Mouse (Mus musculus) hindbrain, embryonic 12.5 days (tissue): ENCODE data around the gene Abi3. TPM values are rescaled to one million over a fixed set of nuclear protein-coding genes. Genes with fewer than 3 reads are reported as not detected.

ENCODE experiments used
- ATAC-seq: fragments of 200-750 bp; cut with Nextera tagmentation; 2 replicates; pipeline ENCODE4 v1.8.0; 2017; ENCODE audit warnings: moderate TSS enrichment; ENCODE audit not compliant: low FRiP score
- H3K27ac ChIP-seq: fragments of 300-500 bp; sonication (generic); 2 replicates; pipeline ENCODE4 v1.5.1; 2016; ENCODE audit warnings: mild to moderate bottlenecking
- H3K27me3 ChIP-seq: fragments of 300-500 bp; sonication (generic); 2 replicates; pipeline ENCODE4 v1.6.1; 2016; ENCODE audit warnings: mild to moderate bottlenecking
- H3K36me3 ChIP-seq: fragments of 300-500 bp; sonication (generic); 2 replicates; pipeline ENCODE4 v1.6.1; 2016; ENCODE audit warnings: mild to moderate bottlenecking
- H3K4me1 ChIP-seq: fragments of 300-500 bp; sonication (generic); 2 replicates; pipeline ENCODE4 v1.6.1; 2016
- H3K4me2 ChIP-seq: fragments of 300-500 bp; sonication (generic); replicated peaks from 2 replicates; pipeline ENCODE4 v1.6.1; 2016; ENCODE audit warnings: mild to moderate bottlenecking
- H3K4me3 ChIP-seq: fragments of 300-500 bp; sonication (generic); 2 replicates; pipeline ENCODE4 v1.5.1; 2016; ENCODE audit warnings: mild to moderate bottlenecking
- H3K9ac ChIP-seq: fragments of 300-500 bp; sonication (generic); 2 replicates; pipeline ENCODE4 v1.6.1; 2016; ENCODE audit warnings: mild to moderate bottlenecking, moderate library complexity
- H3K9me3 ChIP-seq: fragments of 300-500 bp; sonication (generic); replicated peaks from 2 replicates; pipeline ENCODE4 v1.6.1; 2016; ENCODE audit warnings: mild to moderate bottlenecking
- WGBS: fragments of 180-500 bp; shearing (Covaris S2); methylation state at CpG from one replicate; pipeline ENCODE4 v1.1.7; 2016; 5-methylcytosine and 5-hydroxymethylcytosine counted together
- polyA plus RNA-seq: library from polyadenylated mRNA; unstranded; fragments of >200 nt; fragmentation: Nextera tagmentation; extraction: Ambion mirVana; gene quantifications from 2 replicates; pipeline ENCODE4 v1.2.1, GENCODE M21; 2016

Gene Abi3
- polyA plus RNA-seq, 1 experiment from 2014 or later: 3.7 TPM

DNA sequence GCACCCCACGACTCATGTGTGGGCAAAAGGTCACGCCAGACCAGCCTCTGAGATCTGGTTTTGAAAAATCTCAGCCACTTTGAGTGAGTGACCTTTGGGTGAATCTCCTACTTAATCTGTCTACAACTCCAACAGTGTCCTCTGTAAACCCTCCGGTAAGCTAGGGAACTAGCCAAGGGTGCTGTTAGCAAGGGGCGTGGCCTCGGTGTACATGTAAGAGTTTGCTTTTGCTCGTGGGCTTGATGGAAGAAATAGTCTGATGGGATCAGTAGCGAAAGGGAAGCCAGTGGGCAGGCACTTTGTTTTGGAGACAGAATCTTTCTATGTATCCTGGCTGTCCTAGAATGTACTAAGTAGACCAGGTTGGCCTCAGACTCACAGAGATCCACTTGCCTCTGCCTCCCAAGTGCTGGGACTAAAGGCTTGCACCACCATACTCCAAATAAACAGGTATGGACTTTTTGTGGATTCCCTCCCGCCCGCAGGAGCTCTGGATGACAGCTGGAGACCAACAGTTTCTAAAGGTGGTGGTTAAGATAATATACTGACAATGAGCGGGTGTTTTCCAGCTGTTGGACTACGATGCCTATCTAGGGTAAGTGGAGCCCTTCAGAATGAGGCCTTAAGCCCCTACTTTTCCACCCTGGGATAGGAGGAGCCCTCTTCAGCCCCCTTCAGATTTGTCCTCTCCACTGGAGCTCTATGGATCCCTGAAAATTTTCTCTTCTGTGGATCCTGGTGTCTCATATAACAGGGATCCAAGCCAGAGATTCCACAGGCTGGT, 13.9 kb downstream of the Abi3 start:
- Histone ChIP-seq H3K27ac (no peak overlapping the region), H3K36me3 (no peaks in the 10 kb centered on the region), H3K9ac (no peak overlapping the region), H3K4me3 (no peak overlapping the region), H3K27me3 (peaks cover 90% of the 10 kb centered on the region), H3K4me1 (peaks cover 26% of the 10 kb centered on the region), H3K9me3 (no peaks in the 10 kb centered on the region), H3K4me2 (no peak overlapping the region)
- ATAC-seq: no peak
- 75% methylated on average over 11 of the region's 11 CpGs for WGBS

DNA sequence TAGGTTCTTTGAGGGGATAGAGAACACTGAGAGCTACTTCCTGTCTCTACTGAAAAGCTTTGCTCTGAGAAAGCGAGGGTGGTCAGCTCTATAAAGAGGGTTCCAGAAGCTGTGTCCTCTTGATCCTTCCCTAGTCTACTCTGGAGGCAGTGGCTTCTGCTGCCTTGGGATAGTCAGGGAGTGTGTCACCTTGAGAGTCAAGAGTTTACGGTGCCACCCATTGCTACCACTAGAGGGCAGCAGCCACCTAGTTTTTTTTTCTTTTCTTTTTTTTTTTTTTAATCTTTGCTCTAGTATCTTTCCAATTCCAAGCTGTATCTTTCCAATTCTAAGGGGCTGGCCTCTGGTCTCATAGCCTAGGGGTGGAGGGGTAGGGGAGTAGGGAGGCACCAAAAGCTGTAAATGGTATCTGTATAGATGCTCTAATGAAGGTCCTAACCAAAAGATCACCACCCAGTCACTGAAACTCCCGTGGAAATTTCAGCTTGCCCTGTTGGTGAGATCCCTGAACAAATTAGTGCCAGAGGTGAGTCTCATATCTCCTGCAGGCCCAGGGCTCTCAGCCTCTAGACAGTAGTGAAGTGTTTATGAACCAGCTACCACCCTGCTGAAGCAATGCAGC, 14.7 kb downstream of the Abi3 start:
- ATAC-seq: no peak
- Histone ChIP-seq H3K4me3 (no peak overlapping the region), H3K4me2 (no peak overlapping the region), H3K27ac (no peak overlapping the region), H3K36me3 (no peaks in the 10 kb centered on the region), H3K9me3 (no peaks in the 10 kb centered on the region), H3K27me3 (peaks cover 88% of the 10 kb centered on the region), H3K9ac (no peak overlapping the region), H3K4me1 (peaks cover 26% of the 10 kb centered on the region)
- 19% methylated on average over 3 of the region's 3 CpGs for WGBS

DNA sequence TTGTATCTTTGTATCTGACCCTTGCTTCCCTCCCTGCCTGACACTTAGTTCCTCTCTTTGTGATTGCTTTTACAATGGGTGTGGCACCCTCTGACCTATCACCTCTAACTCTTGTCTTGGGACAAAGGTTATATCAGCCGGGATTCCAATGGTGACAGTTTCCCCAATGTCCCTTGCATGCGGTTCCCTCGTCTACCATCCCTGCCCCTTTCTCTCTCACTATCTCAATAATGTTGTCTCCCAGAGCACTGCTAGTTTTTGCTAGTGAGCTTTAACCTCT, 15.2 kb downstream of the Abi3 start:
- H3K4me3 ChIP-seq: no peak overlapping the region
- no peaks in the 10 kb centered on the region for H3K9me3 ChIP-seq
- H3K36me3 ChIP-seq: no peaks in the 10 kb centered on the region
- no peak overlapping the region for H3K9ac ChIP-seq
- no peak overlapping the region for H3K4me2 ChIP-seq
- no peak overlapping the region for H3K27ac ChIP-seq
- no peak for ATAC-seq
- peaks cover 84% of the 10 kb centered on the region for H3K27me3 ChIP-seq
- WGBS: 18% methylated on average over 3 of the region's 3 CpGs
- peaks cover 23% of the 10 kb centered on the region for H3K4me1 ChIP-seq

DNA sequence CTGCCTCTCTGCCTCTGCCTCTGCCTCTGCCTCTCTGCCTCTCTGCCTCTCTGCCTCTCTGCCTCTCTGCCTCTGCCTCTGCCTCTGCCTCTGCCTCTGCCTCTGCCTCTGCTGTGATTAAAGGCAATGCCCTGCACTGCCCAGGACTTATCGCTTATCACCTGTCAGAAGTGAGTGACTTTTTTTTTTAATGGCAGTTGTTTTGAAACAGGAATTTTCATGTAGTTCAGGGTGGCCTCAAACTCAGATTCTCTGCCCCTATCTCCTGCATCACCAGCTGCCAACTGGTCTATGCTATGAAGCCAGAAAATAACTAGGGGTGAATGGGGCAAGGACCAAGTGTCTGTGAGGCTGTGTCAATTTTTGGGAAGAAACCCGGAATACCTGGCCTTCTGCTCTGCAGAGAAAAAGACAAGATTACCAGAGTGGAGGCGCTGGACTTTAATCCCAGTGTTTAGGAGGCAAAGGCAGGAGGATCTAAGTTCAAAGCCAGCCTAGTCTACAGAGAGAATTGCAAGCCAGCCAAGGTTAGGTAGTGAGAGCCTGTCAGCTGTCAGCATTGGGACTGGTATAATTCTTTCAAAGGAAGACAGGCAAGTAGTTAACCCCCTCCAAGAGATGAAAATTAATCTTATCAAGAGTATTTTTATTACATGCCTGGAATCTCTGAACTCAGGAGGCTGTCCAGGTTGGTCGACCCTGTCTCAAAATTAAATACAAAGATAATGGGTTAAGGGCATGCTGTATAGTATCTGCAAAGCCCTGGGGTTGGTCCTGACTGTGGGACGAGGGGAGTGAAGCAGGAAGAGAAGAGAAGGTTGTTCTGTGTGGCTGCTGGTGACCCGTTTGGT, 15.7 kb downstream of the Abi3 start:
- Histone ChIP-seq H3K27ac (no peak overlapping the region), H3K9ac (no peak overlapping the region), H3K36me3 (no peaks in the 10 kb centered on the region), H3K27me3 (peaks cover 84% of the 10 kb centered on the region), H3K9me3 (no peaks in the 10 kb centered on the region), H3K4me2 (no peak overlapping the region), H3K4me1 (peaks cover 19% of the 10 kb centered on the region), H3K4me3 (no peak overlapping the region)
- 59% methylated on average over 6 of the region's 6 CpGs for WGBS
- no peak for ATAC-seq

DNA sequence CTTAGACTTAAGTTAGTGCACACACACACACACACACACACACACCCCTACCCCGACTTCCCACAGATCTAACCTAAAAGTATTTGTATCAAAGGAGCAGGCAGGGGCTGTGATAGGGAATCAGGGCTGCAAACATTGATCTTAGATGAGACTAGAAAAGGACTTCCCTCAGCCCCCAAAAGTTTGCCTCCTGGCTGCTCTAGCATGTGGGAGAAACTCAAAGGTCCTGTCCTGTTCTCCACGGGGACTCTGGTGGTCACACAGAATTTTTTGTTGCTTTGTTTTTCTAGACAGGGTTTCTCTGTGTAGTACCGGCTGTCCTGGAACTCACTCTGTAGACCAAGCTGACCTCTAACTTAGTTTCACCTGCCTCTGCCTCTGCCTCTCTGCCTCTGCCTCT, 16.7 kb downstream of the Abi3 start:
- Histone ChIP-seq H3K27me3 (peaks cover 75% of the 10 kb centered on the region), H3K4me3 (no peak overlapping the region), H3K36me3 (no peaks in the 10 kb centered on the region), H3K4me1 (peaks cover 10% of the 10 kb centered on the region), H3K4me2 (0 out of 2 replicates have a peak overlapping the region, but pooled peaks have one; percentile 88), H3K9me3 (no peaks in the 10 kb centered on the region), H3K9ac (no peak overlapping the region), H3K27ac (no peak overlapping the region)
- no peak for ATAC-seq
- WGBS: 56% methylated on average over 3 of the region's 3 CpGs

DNA sequence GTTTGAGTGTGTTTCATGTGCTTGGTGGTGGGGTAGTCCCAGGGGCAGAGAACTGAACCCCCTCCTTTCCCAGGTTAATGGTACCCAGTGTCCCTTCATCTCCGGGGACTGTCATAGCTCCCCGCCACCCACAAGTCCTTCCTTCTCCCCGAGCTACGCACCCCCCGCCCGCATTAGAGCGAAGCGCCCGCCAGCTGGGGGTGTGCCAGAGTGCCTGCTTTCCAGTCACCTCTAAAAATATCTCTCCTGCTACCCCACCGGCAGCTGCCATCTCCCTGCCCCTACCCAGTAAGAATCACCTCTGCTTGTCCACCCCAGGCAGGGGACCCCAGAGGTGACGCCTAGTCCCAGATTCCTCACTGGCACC, 17.4 kb downstream of the Abi3 start:
- Histone ChIP-seq H3K4me2 (peak overlapping the region; percentile 88), H3K4me1 (peaks cover 5% of the 10 kb centered on the region), H3K9ac (peak overlapping the region; percentile 75), H3K36me3 (no peaks in the 10 kb centered on the region), H3K27ac (no peak overlapping the region), H3K4me3 (peak overlapping the region; percentile 72), H3K27me3 (peaks cover 67% of the 10 kb centered on the region), H3K9me3 (no peaks in the 10 kb centered on the region)
- WGBS: 6% methylated on average over 10 of the region's 11 CpGs
- peak; percentile 50; the same call in 1 of the 2 replicates for ATAC-seq

DNA sequence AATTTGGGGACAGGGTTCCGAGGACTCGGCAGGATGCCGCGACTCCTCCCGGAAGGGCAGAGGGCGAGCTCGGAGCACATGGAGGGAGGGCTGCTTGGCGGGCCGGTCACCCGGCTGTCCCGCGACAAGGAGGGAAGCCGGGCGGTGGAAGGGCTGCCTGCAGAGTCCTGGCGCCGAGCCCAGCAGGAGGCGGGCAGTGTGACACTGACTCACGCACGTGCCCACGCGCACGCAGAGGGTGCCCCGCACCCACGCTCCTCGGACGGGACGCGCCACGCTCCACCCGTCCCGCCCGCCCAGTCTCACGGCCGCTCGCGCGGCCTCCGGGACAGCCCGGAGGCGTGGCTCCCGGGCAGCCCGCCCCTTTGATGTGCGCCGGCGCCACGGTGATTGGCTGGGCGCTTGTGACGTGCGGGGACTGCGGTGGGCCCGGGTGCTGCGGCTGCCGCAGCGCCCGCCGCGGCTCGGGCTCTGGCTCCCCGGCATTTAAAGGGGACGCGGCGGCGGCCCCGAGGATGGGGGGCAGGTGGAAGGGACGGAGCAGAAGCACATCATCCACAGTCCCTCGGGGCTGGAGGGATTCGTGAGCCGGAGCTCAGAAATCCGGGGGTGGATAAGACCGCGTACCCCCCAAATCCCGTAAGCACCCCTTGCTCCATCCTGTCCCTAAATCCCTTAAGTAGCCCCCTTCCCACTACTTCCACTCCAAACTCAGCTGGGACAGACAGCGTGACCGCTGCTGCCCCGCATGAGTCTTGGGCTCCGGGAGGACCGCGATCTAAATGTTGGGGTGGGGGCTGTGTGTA, 18.0 kb downstream of the Abi3 start, which contains the start of gene Phospho1:
TSS of gene Phospho1 (plus strand) at position 429 of the 806 bp plus-strand sequence.
- Histone ChIP-seq H3K4me1 (peaks cover 5% of the 10 kb centered on the region), H3K4me2 (peak within 1 kb of the TSS; percentile 88), H3K9me3 (no peaks in the 10 kb centered on the region), H3K36me3 (no peaks in the 10 kb centered on the region), H3K4me3 (peak within 1 kb of the TSS; percentile 72), H3K27me3 (peaks cover 61% of the 10 kb centered on the region), H3K27ac (no peak within 1 kb of the TSS), H3K9ac (peak within 1 kb of the TSS; percentile 75)
- peak; percentile 96 for ATAC-seq
- under 1% methylated on average over 75 of the region's 78 CpGs for WGBS

DNA sequence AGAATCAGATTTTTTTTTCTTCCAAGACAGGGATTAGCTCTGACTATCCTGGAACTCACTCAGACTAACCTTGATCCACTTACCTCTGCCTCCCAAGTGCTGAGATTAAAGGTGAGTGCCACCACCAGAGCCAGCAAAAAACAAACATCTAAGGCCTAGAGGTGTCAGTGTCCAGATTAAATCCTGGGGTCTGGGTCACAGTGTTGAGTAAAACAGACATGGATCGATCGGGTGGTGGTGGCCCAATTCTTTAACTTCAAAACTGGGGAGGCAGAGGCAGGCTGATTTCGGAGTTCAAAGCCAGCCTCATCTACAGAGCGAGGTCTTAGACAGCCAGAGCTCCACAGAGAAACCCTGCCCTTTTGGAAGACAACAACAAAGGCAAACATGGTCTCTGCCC, 19.8 kb downstream of the Abi3 start:
- no peak overlapping the region for H3K4me3 ChIP-seq
- no peak overlapping the region for H3K27ac ChIP-seq
- ATAC-seq: no peak
- 88% methylated on average over 4 of the region's 4 CpGs for WGBS
- H3K36me3 ChIP-seq: no peaks in the 10 kb centered on the region
- no peak overlapping the region for H3K9ac ChIP-seq
- H3K27me3 ChIP-seq: peaks cover 45% of the 10 kb centered on the region
- no peak overlapping the region for H3K4me2 ChIP-seq
- peaks cover 5% of the 10 kb centered on the region for H3K4me1 ChIP-seq
- H3K9me3 ChIP-seq: no peaks in the 10 kb centered on the region

DNA sequence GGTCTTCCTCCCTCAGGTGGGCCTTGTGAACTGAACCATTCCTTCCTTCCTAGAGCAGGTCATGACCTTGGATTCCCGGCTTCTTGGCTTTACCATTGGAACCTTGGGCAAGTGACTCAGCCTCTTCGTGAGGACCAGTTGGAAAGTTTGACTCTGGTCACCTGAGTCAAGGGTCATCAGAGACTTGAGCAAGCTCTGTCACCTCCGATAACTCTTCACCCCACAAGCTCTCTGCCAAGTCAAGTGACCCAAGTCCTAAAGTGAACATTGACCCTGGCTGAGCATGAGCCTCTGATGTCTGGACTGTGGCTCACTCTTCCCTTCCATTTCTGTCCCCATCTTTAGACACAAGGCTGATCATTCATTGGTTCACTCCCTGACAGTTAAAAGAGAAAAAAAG, 20.8 kb downstream of the Abi3 start:
- WGBS: 90% methylated on average over 3 of the region's 3 CpGs
- Histone ChIP-seq H3K27ac (no peak overlapping the region), H3K4me2 (no peak overlapping the region), H3K36me3 (no peaks in the 10 kb centered on the region), H3K27me3 (peaks cover 36% of the 10 kb centered on the region), H3K4me3 (no peak overlapping the region), H3K9me3 (no peaks in the 10 kb centered on the region), H3K4me1 (peaks cover 5% of the 10 kb centered on the region), H3K9ac (no peak overlapping the region)
- no peak for ATAC-seq

DNA sequence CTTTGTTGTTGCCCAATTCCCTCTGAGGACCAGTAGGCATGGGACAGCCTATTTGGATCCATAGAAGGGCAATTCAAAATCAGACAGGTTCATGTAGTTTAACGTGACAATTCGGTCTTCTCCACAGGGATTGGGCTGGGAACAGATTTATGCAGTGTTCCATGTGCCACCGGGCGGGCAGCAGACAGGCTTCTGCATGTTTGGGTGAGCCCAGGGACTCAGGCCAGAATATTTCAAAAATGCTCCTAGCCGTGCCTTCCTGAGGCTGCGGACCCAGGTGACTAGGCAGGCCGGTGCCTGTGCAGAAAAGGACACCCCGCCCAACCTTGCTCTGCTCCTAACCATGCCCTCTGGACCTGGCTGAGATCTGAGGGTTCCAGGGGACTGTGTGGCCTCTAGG, 23.1 kb downstream of the Abi3 start:
- no peak overlapping the region for H3K27ac ChIP-seq
- no peak overlapping the region for H3K9ac ChIP-seq
- no peaks in the 10 kb centered on the region for H3K9me3 ChIP-seq
- no peak overlapping the region for H3K4me3 ChIP-seq
- WGBS: 84% methylated on average over 8 of the region's 8 CpGs
- H3K4me2 ChIP-seq: no peak overlapping the region
- no peak for ATAC-seq
- H3K36me3 ChIP-seq: no peaks in the 10 kb centered on the region
- peaks cover 16% of the 10 kb centered on the region for H3K27me3 ChIP-seq
- H3K4me1 ChIP-seq: no peaks in the 10 kb centered on the region

DNA sequence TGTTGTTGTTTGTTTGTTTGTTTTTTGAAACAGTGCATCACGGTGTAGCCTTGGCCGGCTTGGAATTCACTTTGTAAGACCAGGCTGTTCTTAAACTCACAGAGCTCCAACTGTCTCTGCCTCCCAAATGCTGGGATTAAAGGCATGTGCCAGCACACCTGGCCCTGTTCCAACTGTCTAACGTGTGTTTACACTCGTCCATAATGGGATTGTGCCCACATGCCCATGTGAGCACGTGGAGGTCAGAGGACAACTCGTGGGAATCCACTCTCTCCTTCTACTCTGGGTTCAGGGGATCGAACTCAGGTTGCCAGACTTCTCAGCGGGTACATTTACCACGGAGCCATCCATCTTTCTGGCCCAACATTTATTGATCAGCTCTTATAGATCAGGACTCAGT, 26.9 kb downstream of the Abi3 start:
- 81% methylated on average over 9 of the region's 9 CpGs for WGBS

DNA sequence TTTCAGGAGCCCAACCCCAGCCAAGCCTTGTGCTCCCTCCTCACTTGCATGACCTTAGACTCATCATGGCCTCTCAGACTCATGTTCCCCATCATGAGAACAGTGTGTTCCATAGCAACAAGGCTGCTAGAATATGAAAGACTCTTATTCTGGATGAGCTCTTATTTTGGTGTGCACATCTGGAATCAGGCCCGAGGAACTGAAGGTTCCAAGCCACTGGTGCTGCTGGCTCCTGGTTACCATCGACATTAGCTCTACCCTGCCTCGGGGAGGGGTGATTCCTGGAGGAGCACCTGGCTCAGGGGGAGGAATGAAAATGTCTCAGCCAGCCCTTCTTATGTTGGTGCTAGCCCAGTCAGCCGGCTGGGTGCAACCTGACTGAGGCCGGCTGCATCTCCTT, 27.4 kb downstream of the Abi3 start:
- no peak overlapping the region for H3K27ac ChIP-seq
- H3K4me2 ChIP-seq: no peak overlapping the region
- H3K9ac ChIP-seq: no peak overlapping the region
- no peak overlapping the region for H3K4me3 ChIP-seq
- H3K27me3 ChIP-seq: no peaks in the 10 kb centered on the region
- H3K4me1 ChIP-seq: peaks cover 10% of the 10 kb centered on the region
- H3K36me3 ChIP-seq: no peaks in the 10 kb centered on the region
- ATAC-seq: no peak
- H3K9me3 ChIP-seq: no peaks in the 10 kb centered on the region
- 78% methylated on average over 5 of the region's 5 CpGs for WGBS

More for the DNA sequence above, 26.9 kb downstream of the Abi3 start:
- no peaks in the 10 kb centered on the region for H3K36me3 ChIP-seq
- no peak for ATAC-seq
- H3K4me2 ChIP-seq: no peak overlapping the region
- peaks cover 8% of the 10 kb centered on the region for H3K4me1 ChIP-seq
- no peak overlapping the region for H3K27ac ChIP-seq
- no peaks in the 10 kb centered on the region for H3K9me3 ChIP-seq
- no peak overlapping the region for H3K9ac ChIP-seq
- H3K27me3 ChIP-seq: no peaks in the 10 kb centered on the region
- no peak overlapping the region for H3K4me3 ChIP-seq
